Mouse (Mus musculus) heart, adult 2 months (tissue): Measurements from ENCODE around the gene G6pc2.

ENCODE experiments used
- EP300 ChIP-seq: fragments of 200-500 bp; IDR thresholded peaks from 2 replicates; pipeline ENCODE4 v1.6.1; 2011; ENCODE audit warnings: low read depth, low read length, control low read depth; ENCODE audit not compliant: insufficient read depth
- POLR2A ChIP-seq: fragments of 200-500 bp; IDR thresholded peaks from 2 replicates; pipeline ENCODE4 v1.6.1; 2011; ENCODE audit warnings: mild to moderate bottlenecking, low read depth, low read length, control low read depth; ENCODE audit not compliant: insufficient read depth

DNA sequence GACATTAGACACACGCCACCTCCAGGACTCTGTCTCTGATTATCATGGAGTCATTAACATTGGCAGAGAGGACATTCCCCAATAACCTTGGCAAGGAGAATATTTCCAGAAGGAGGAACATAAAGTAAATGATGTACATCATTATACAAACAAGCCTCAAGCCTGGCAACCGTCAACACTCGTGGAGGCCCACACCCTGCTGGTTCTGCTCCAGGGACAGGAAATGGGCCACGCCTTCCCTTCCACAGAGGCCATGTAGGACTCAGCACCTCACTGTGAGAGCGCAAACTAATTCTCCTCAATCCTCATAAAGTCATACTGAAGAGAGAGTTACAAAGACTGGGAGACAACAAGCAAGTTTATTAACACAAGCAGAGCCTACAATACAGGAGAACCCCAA, 17.3 kb upstream of the G6pc2 start:
- no peak for TF ChIP-seq EP300
- no peak for TF ChIP-seq POLR2A
